Mouse (Mus musculus): ENCODE data around the gene Slc22a18. TPM values are rescaled to one million over a fixed set of nuclear protein-coding genes. Genes with fewer than 3 reads are reported as not detected.

Gene Slc22a18
- polyA plus RNA-seq, 2 experiments = 7.2 to 9.4 TPM

DNA sequence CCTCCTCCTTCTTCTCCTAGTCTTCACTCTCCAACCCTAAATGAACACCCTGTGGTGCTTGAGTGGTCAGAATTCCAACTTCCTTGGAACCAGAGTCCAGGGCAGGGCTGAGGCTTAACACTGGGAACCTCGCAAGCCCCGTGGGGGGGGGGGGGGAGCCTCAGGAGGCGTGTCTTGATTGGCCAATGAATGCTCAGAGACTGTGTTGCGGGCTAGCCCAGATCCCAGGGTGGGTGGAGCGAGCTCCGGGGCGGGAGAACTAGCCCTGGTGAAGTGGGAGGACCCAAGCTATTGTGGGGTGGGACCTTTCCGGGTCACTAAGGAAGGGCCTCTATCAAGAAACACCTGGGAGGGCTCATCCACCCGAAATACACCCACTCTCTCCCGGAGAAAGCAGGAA lies 1.3 kb downstream of the Slc22a18 start:
- no peaks in the 10 kb centered on the region for H3K9me3 ChIP-seq (ENCODE audit: control insufficient read depth, low read length)

DNA sequence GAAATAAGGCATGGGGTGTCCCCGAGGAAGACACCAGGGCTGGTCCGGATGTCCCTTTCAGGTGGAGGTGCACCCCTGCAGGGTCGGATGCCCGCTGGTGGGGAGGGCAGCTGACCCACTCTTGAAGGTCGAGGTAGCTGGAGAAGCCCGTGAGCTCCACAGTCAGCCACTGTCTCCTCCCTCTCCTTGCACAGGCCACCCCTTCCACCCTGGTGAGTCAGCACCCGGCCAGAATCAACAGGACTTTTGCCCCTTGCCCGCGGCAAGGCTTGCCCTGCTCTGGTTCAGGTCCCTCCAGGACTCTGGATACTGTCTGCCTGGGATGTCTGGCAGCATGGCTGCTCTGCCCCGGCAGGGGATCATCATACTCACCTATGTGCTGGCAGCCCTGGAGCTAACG lies 2.3 kb downstream of the Slc22a18 start:
- H3K36me3 ChIP-seq (replicated peaks; ENCODE audit: control insufficient read depth, insufficient read depth, low read depth) = no peaks in the 10 kb centered on the region
- no peak overlapping the region for H3K4me2 ChIP-seq (ENCODE audit: low read depth)
- H3K4me3 ChIP-seq (ENCODE audit: insufficient read depth in 1 of 2, low read depth in 2 of 2, low read length in 2 of 2) = no peak overlapping the region
- ATAC-seq (ENCODE audit: insufficient read depth) = no peak
- TF ChIP-seq CTCF (IDR thresholded peaks at IDR 0.05; ENCODE audit: low read depth) = no peak
- no peak for TF ChIP-seq EP300 (IDR thresholded peaks at IDR 0.05; ENCODE audit: low read depth)
- H3K4me1 ChIP-seq (replicated peaks; ENCODE audit: control insufficient read depth in 2 of 2, insufficient read depth in 2 of 2, low read length in 1 of 2) = peaks cover 0 to 3% of the 10 kb centered on the region in 2 experiments; a peak in 1 of 4 replicates
- no peaks in the 10 kb centered on the region for H3K9me3 ChIP-seq (ENCODE audit: control insufficient read depth, low read length)
- 47% methylated on average over 11 of the region's 11 CpGs for WGBS (ENCODE audit: insufficient replicate concordance)
- no peak overlapping the region for H3K9ac ChIP-seq (replicated peaks)
- no peak for DNase-seq (ENCODE audit: low read depth in 3 of 3, low spot score in 3 of 3)
- no peaks in the 10 kb centered on the region for H3K27me3 ChIP-seq (ENCODE audit: control insufficient read depth, insufficient read depth, low read length)
- no peak overlapping the region for H3K27ac ChIP-seq

More for the DNA sequence above, 1.3 kb downstream of the Slc22a18 start:
- peaks cover 0 to 3% of the 10 kb centered on the region in 2 experiments; a peak in 1 of 4 replicates for H3K4me1 ChIP-seq (replicated peaks; ENCODE audit: control insufficient read depth in 2 of 2, insufficient read depth in 2 of 2, low read length in 1 of 2)
- no peaks in the 10 kb centered on the region for H3K27me3 ChIP-seq (ENCODE audit: control insufficient read depth, insufficient read depth, low read length)
- DNase-seq (ENCODE audit: low read depth in 3 of 3, low spot score in 3 of 3) (no peak), ATAC-seq (ENCODE audit: insufficient read depth) (peak; percentile 22; the same call in 1 of the 2 replicates)
- no peak overlapping the region for H3K4me3 ChIP-seq (ENCODE audit: insufficient read depth in 1 of 2, low read depth in 2 of 2, low read length in 2 of 2)
- no peaks in the 10 kb centered on the region for H3K36me3 ChIP-seq (replicated peaks; ENCODE audit: control insufficient read depth, insufficient read depth, low read depth)
- H3K9ac ChIP-seq (replicated peaks) = no peak overlapping the region
- H3K27ac ChIP-seq = no peak overlapping the region
- H3K4me2 ChIP-seq (ENCODE audit: low read depth) = no peak overlapping the region
- TF ChIP-seq EP300 (IDR thresholded peaks at IDR 0.05; ENCODE audit: low read depth) = no peak
- no peak for TF ChIP-seq CTCF (IDR thresholded peaks at IDR 0.05; ENCODE audit: low read depth)
- WGBS (ENCODE audit: insufficient replicate concordance) = 22% methylated on average over 10 of the region's 10 CpGs

DNA sequence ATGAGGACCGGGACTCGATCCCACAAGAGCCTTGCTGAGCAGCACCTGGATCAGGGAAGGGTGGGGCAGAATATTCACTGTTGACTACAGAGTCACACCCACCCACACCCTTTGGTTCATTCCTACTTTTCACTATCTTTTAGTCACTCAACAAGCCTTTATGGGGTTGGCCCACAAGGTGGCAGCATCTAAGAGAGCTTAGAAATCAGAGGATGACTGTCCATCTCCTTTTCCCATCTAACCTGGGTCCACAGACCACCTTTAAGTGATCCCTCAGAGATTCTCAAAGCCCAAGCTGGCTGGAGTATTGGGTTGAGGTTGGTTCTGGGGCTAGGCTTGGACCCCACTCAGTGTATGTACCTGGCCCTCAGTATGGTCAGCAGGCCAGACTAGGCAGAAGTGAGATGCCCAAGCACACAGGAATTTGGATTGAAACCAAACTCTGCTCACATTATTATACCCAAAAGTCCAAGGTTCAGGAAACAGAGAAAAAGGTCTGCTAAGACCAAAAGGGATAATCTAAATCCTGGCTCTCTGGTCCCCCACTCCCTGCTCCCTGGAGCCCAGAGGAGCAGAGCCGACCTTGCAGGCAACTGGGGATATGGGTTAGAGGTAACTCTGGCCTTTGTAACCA lies 3.3 kb downstream of the Slc22a18 start:
- Histone ChIP-seq H3K36me3 (replicated peaks; ENCODE audit: control insufficient read depth, insufficient read depth, low read depth) (no peaks in the 10 kb centered on the region), H3K4me2 (ENCODE audit: low read depth) (no peak overlapping the region), H3K4me1 (replicated peaks; ENCODE audit: control insufficient read depth in 2 of 2, insufficient read depth in 2 of 2, low read length in 1 of 2) (peaks cover 0 to 3% of the 10 kb centered on the region in 2 experiments; a peak in 1 of 4 replicates), H3K9me3 (ENCODE audit: control insufficient read depth, low read length) (no peaks in the 10 kb centered on the region), H3K4me3 (ENCODE audit: insufficient read depth in 1 of 2, low read depth in 2 of 2, low read length in 2 of 2) (no peak overlapping the region), H3K27ac (no peak overlapping the region), H3K9ac (replicated peaks) (no peak overlapping the region), H3K27me3 (ENCODE audit: control insufficient read depth, insufficient read depth, low read length) (no peaks in the 10 kb centered on the region; the same call in 1 of the 2 replicates)
- 60% methylated on average over 3 of the region's 3 CpGs for WGBS (ENCODE audit: insufficient replicate concordance)
- no peak for TF ChIP-seq EP300 (IDR thresholded peaks at IDR 0.05; ENCODE audit: low read depth)
- TF ChIP-seq CTCF (IDR thresholded peaks at IDR 0.05; ENCODE audit: low read depth) = peak; percentile 26; the same call in 1 of the 2 replicates
- no peak for DNase-seq (ENCODE audit: low read depth in 3 of 3, low spot score in 3 of 3)
- ATAC-seq (ENCODE audit: insufficient read depth) = no peak

DNA sequence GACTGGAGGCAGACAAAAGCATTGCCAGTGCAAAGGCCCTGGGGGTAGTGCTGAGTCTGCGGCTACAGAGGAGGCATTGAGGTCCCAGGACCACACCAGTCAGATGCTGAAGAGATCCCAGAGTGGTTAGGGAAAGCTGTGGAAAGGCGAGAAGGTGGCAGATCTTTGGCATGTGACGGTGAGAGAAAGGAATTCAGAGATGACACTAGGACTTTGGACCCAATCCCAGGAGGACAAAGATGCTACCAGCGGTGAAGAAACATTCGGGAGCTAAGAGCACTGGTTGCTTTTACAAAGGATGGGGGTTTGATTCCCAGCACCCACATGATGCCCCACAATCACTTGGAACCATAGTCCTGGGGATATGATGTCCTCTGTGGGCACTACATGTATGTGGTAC lies 4.3 kb downstream of the Slc22a18 start:
- 73% methylated on average over 5 of the region's 5 CpGs for WGBS (ENCODE audit: insufficient replicate concordance)

DNA sequence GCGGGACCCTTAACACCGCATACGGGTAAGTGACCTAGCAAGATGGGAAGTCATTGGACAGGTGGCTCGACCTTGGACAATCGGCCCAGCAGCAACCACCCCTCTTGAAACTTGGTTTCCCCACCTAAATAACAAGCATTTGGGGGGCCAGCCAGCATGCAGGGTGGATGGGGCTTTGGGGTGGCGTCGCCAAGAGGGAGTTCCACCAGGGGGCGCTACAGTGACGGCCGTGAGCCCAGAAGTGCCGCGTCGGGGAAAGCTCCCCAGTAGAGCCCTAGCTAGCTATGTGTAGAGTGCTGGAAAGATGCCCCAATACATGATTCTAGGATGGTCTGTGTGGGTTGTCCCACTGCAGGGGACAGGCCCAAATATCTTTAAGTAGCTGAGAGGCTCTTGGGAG lies 7.0 kb downstream of the Slc22a18 start:
- H3K9me3 ChIP-seq (ENCODE audit: control insufficient read depth, low read length) = no peaks in the 10 kb centered on the region
- H3K4me1 ChIP-seq (replicated peaks; ENCODE audit: control insufficient read depth in 2 of 2, insufficient read depth in 2 of 2, low read length in 1 of 2) = no peaks in the 10 kb centered on the region; a peak in 1 of 4 replicates
- H3K4me2 ChIP-seq (ENCODE audit: low read depth) = no peak overlapping the region
- no peaks in the 10 kb centered on the region; the same call in 1 of the 2 replicates for H3K27me3 ChIP-seq (ENCODE audit: control insufficient read depth, insufficient read depth, low read length)
- ATAC-seq (ENCODE audit: insufficient read depth) = 0 out of 2 replicates have a peak, but pooled peaks have one; percentile 26
- H3K36me3 ChIP-seq (replicated peaks; ENCODE audit: control insufficient read depth, insufficient read depth, low read depth) = no peaks in the 10 kb centered on the region
- H3K4me3 ChIP-seq (ENCODE audit: insufficient read depth in 1 of 2, low read depth in 2 of 2, low read length in 2 of 2) = no peak overlapping the region
- WGBS (ENCODE audit: insufficient replicate concordance) = 21% methylated on average over 13 of the region's 13 CpGs
- H3K9ac ChIP-seq (replicated peaks) = no peak overlapping the region
- H3K27ac ChIP-seq = no peak overlapping the region
- no peak for TF ChIP-seq EP300 (IDR thresholded peaks at IDR 0.05; ENCODE audit: low read depth)
- peak; percentile 89 for TF ChIP-seq CTCF (IDR thresholded peaks at IDR 0.05; ENCODE audit: low read depth)
- DNase-seq (ENCODE audit: low read depth in 3 of 3, low spot score in 3 of 3) = no peak

More for the DNA sequence above, 4.3 kb downstream of the Slc22a18 start:
- no peaks in the 10 kb centered on the region; the same call in 1 of the 2 replicates for H3K27me3 ChIP-seq (ENCODE audit: control insufficient read depth, insufficient read depth, low read length)
- no peak overlapping the region for H3K4me2 ChIP-seq (ENCODE audit: low read depth)
- H3K9me3 ChIP-seq (ENCODE audit: control insufficient read depth, low read length) = no peaks in the 10 kb centered on the region
- ATAC-seq (ENCODE audit: insufficient read depth) (no peak), DNase-seq (ENCODE audit: low read depth in 3 of 3, low spot score in 3 of 3) (no peak)
- no peak for TF ChIP-seq EP300 (IDR thresholded peaks at IDR 0.05; ENCODE audit: low read depth)
- peaks cover 0 to 3% of the 10 kb centered on the region in 2 experiments; a peak in 1 of 4 replicates for H3K4me1 ChIP-seq (replicated peaks; ENCODE audit: control insufficient read depth in 2 of 2, insufficient read depth in 2 of 2, low read length in 1 of 2)
- no peak overlapping the region for H3K4me3 ChIP-seq (ENCODE audit: insufficient read depth in 1 of 2, low read depth in 2 of 2, low read length in 2 of 2)
- H3K27ac ChIP-seq = no peak overlapping the region
- H3K9ac ChIP-seq (replicated peaks) = no peak overlapping the region
- no peaks in the 10 kb centered on the region for H3K36me3 ChIP-seq (replicated peaks; ENCODE audit: control insufficient read depth, insufficient read depth, low read depth)

Data from liver, embryonic 14.5 days (tissue).